Mouse (Mus musculus) thymus, adult 2 months (tissue): ENCODE data around the gene Dennd6b. TPM values are rescaled to one million over a fixed set of nuclear protein-coding genes. Genes with fewer than 3 reads are reported as not detected.
A peak's percentile ranks its signal among the peaks of the same experiment; 100 is the strongest.

ENCODE experiments used
- DNase-seq: peaks from one replicate; pipeline ENCODE4 v3.0.0; 2021
- H3K27ac ChIP-seq: fragments of 200-500 bp; 2 replicates; pipeline ENCODE4 v1.5.1; 2012; ENCODE audit warnings: low read length, control low read depth; ENCODE audit not compliant: control insufficient read depth, insufficient read depth
- H3K27me3 ChIP-seq: fragments of 200-500 bp; 2 replicates; pipeline ENCODE4 v1.6.1; 2012; ENCODE audit warnings: mild to moderate bottlenecking, low read length, moderate library complexity, mixed read lengths; ENCODE audit not compliant: control insufficient read depth, insufficient read depth
- H3K36me3 ChIP-seq: fragments of 200-500 bp; 2 replicates; pipeline ENCODE4 v1.6.1; 2012; ENCODE audit warnings: mild to moderate bottlenecking, low read length, moderate library complexity; ENCODE audit not compliant: control insufficient read depth, insufficient read depth
- H3K4me1 ChIP-seq: fragments of 200-500 bp; replicated peaks from 2 replicates; pipeline ENCODE4 v1.6.1; 2012; ENCODE audit warnings: low read length; ENCODE audit not compliant: control insufficient read depth, insufficient read depth
- H3K4me3 ChIP-seq: fragments of 200-500 bp; 2 replicates; pipeline ENCODE4 v1.5.1; 2012; ENCODE audit warnings: mild to moderate bottlenecking, low read length, control low read depth, moderate library complexity; ENCODE audit not compliant: control insufficient read depth, insufficient read depth
- CTCF ChIP-seq: fragments of 200-500 bp; IDR thresholded peaks from 2 replicates; pipeline ENCODE4 v1.5.1; 2012; ENCODE audit warnings: mild to moderate bottlenecking, control low read depth, low read length, moderate library complexity, borderline replicate concordance; ENCODE audit not compliant: control insufficient read depth, poor library complexity, insufficient read depth; ENCODE audit errors: extremely low read depth
- POLR2A ChIP-seq: fragments of 200-500 bp; IDR thresholded peaks from 2 replicates; pipeline ENCODE4 v1.6.1; 2012; ENCODE audit warnings: mild to moderate bottlenecking, low read length, control low read depth, moderate library complexity; ENCODE audit not compliant: control insufficient read depth, poor library complexity, insufficient read depth; ENCODE audit errors: extremely low read depth
- WGBS: fragments of 180-500 bp; shearing (Covaris S2); methylation state at CpG from one replicate; pipeline ENCODE4 v1.1.7; 2018; 5-methylcytosine and 5-hydroxymethylcytosine counted together
- polyA plus RNA-seq: library from polyadenylated mRNA; depleted of rRNA; stranded (reverse); fragments of >200 nt; gene quantifications from 2 replicates; pipeline ENCODE4 v1.2.3, GENCODE M21; 2012

Dennd6b gene
- polyA plus RNA-seq, 1 experiment, result 50.1 TPM

GRCm38 (mm10) chr15:89184141-89184936 lies 12.0 kb downstream of the Dennd6b start:
- TF ChIP-seq POLR2A (no peak), CTCF (no peak)
- no peak overlapping the region for H3K4me3 ChIP-seq
- H3K36me3 ChIP-seq, result no peaks in the 10 kb centered on the region
- peaks cover 5% of the 10 kb centered on the region; the same call in 1 of the 2 replicates for H3K27me3 ChIP-seq
- H3K27ac ChIP-seq, result no peak overlapping the region
- H3K4me1 ChIP-seq, result peaks cover 9% of the 10 kb centered on the region; the same call in 1 of the 2 replicates
- no peak for DNase-seq
- 90% methylated on average over 5 of the region's 5 CpGs for WGBS

- Histone ChIP-seq H3K27ac (no peak overlapping the region), H3K4me3 (no peak overlapping the region), H3K36me3 (no peaks in the 10 kb centered on the region), H3K27me3 (peaks cover 5% of the 10 kb centered on the region; the same call in 1 of the 2 replicates), H3K4me1 (peaks cover 13% of the 10 kb centered on the region; the same call in 1 of the 2 replicates)
- DNase-seq, result no peak
- 92% methylated on average over 5 of the region's 5 CpGs for WGBS
- TF ChIP-seq POLR2A, result no peak
- TF ChIP-seq CTCF, result no peak
Observed at GRCm38 (mm10) chr15:89182842-89183241, 13.5 kb downstream of the Dennd6b start.

DNA sequence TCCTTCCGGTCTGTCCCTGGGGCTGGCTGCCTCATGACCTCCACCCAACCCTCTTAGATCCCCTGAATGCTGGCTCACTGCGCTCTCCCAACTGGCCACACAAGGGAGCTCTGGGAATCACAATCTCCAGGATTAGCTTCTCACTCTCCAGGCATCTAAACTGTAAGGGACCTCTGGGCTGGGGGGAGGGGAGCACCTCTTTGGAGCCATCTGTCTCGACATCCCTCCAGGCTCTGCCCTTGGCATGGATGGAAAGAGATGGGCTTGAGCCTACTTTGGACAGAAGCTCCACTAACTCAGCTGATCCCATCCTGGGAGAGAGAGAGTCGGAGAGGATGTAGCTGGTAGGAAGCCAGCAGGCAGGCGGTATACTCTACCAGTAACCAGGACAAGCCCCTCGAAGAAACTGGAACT lies 14.0 kb downstream of the Dennd6b start:
- peaks cover 5% of the 10 kb centered on the region; the same call in 1 of the 2 replicates for H3K27me3 ChIP-seq
- WGBS, result 58% methylated on average over 6 of the region's 6 CpGs
- H3K27ac ChIP-seq, result no peak overlapping the region
- DNase-seq, result no peak
- TF ChIP-seq CTCF (no peak), POLR2A (no peak)
- H3K36me3 ChIP-seq, result no peaks in the 10 kb centered on the region
- no peak overlapping the region for H3K4me3 ChIP-seq
- H3K4me1 ChIP-seq, result peaks cover 14% of the 10 kb centered on the region; the same call in 1 of the 2 replicates

DNA sequence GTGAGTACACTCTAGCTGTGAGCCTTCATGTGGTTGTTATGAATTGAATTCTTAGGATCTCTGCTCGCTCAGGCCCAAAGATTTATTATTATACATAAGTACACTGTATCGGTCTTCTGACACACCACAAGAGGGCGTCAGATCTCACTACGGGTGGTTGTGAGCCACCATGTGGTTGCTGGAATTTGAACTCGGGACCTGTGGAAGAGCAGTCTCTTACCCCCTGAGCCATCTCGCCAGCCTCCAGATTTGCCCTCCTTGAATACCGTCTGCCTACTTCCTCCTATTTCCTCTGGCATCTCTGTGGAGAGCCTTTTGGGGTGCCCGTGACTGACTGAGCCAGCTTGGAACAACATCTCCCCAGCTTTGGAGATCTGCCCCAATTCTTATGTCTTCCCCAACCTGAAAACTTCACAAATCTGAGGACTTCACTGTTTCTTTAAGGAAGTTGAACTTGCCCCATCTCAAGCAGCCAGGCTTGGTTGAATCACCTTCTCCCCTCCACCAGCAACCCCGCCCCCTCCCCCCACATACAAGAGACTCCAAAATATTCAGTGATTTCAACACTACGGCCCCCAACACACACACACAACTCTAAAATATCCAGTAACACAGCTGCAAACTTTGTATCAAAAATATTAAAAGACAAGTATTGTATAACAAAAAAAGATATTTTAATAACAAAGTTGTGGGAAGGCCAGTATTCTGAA lies 14.6 kb downstream of the Dennd6b start:
- H3K27ac ChIP-seq, result no peak overlapping the region
- H3K36me3 ChIP-seq, result no peaks in the 10 kb centered on the region
- H3K27me3 ChIP-seq, result peaks cover 5% of the 10 kb centered on the region; the same call in 1 of the 2 replicates
- peaks cover 20% of the 10 kb centered on the region; the same call in 1 of the 2 replicates for H3K4me1 ChIP-seq
- no peak overlapping the region for H3K4me3 ChIP-seq
- TF ChIP-seq CTCF, result no peak
- no peak for TF ChIP-seq POLR2A
- DNase-seq, result no peak
- WGBS, result 39% methylated on average over 10 of the region's 10 CpGs

GRCm38 (mm10) chr15:89180571-89181229 lies 15.6 kb downstream of the Dennd6b start, which contains the start of gene Plxnb2:
Gene Plxnb2 (minus strand): TSS chr15:89180788.
- no peak for TF ChIP-seq CTCF
- no peak for TF ChIP-seq POLR2A

GRCm38 (mm10) chr15:89180081-89180541 lies 16.2 kb downstream of the Dennd6b start:
- no peak for TF ChIP-seq CTCF
- no peak for TF ChIP-seq POLR2A
- no peak for DNase-seq
- Histone ChIP-seq H3K4me3 (peak overlapping the region; percentile 39), H3K36me3 (no peaks in the 10 kb centered on the region), H3K27me3 (peaks cover 5% of the 10 kb centered on the region; the same call in 1 of the 2 replicates), H3K4me1 (peaks cover 22% of the 10 kb centered on the region; the same call in 1 of the 2 replicates), H3K27ac (no peak overlapping the region)
- 9% methylated on average over 26 of the region's 26 CpGs for WGBS

More at GRCm38 (mm10) chr15:89180571-89181229, 15.6 kb downstream of the Dennd6b start, which contains the start of gene Plxnb2:
- peak within 1 kb of the TSS; percentile 39 for H3K4me3 ChIP-seq
- H3K36me3 ChIP-seq, result no peaks in the 10 kb centered on the region
- 1% methylated on average over 71 of the region's 72 CpGs for WGBS
- H3K4me1 ChIP-seq, result peaks cover 22% of the 10 kb centered on the region; the same call in 1 of the 2 replicates
- DNase-seq, result no peak
- H3K27me3 ChIP-seq, result peaks cover 5% of the 10 kb centered on the region; the same call in 1 of the 2 replicates
- H3K27ac ChIP-seq, result peak within 1 kb of the TSS; percentile 18; the same call in 1 of the 2 replicates
